Mouse (Mus musculus) MEL (cell line): Measurements from ENCODE around the gene Dgke. TPM values are rescaled to one million over a fixed set of nuclear protein-coding genes. Genes with fewer than 3 reads are reported as not detected.

ENCODE experiments used
- DNase-seq: peaks from one replicate; pipeline ENCODE4 v3.0.0; 2011; ENCODE audit warnings: low read depth, low spot score
- H3K27ac ChIP-seq: 2 replicates; pipeline ENCODE4 v1.5.1; 2012; ENCODE audit warnings: low read depth, mild to moderate bottlenecking, control low read depth, low read length, moderate library complexity; ENCODE audit not compliant: control insufficient read depth
- H3K27me3 ChIP-seq, 2 experiments: fragments of 150-350 bp in 1 of 2; sonication (generic) in 1 of 2; 2 replicates each; pipeline ENCODE4 v1.6.1; 2012; ENCODE audit warnings: low read length in 2 of 2, mild to moderate bottlenecking in 2 of 2, improper control_type of control experiment in 1 of 2, moderate library complexity in 1 of 2; ENCODE audit not compliant: insufficient read depth in 2 of 2, control insufficient read depth in 1 of 2
- H3K36me3 ChIP-seq, 2 experiments: 2 replicates each; pipeline ENCODE4 v1.6.1; 2012 to 2014; ENCODE audit warnings: low read length in 2 of 2, improper control_type of control experiment in 1 of 2, inconsistent platforms in 1 of 2, mild to moderate bottlenecking in 1 of 2; ENCODE audit not compliant: insufficient read depth in 2 of 2, control insufficient read depth in 1 of 2
- H3K4me1 ChIP-seq, 2 experiments: fragments of 150-350 bp in 1 of 2; sonication (generic) in 1 of 2; 2 replicates each; pipeline ENCODE4 v1.6.1; 2012; ENCODE audit warnings: low read length in 2 of 2, improper control_type of control experiment in 1 of 2, mild to moderate bottlenecking in 1 of 2; ENCODE audit not compliant: insufficient read depth in 2 of 2, control insufficient read depth in 1 of 2
- H3K4me3 ChIP-seq, 2 experiments: fragments of 150-350 bp in 1 of 2; sonication (generic) in 1 of 2; 2 replicates each; pipeline ENCODE4 v1.5.1; 2012; ENCODE audit warnings: low read depth in 2 of 2, low read length in 2 of 2, mild to moderate bottlenecking in 2 of 2, moderate library complexity in 2 of 2, control low read depth in 1 of 2, improper control_type of control experiment in 1 of 2; ENCODE audit not compliant: control insufficient read depth in 1 of 2, insufficient read depth in 1 of 2
- H3K79me2 ChIP-seq: 2 replicates; pipeline ENCODE4 v1.6.1; 2012; ENCODE audit warnings: mild to moderate bottlenecking, low read length, moderate library complexity; ENCODE audit not compliant: control insufficient read depth, poor library complexity, insufficient read depth
- H3K9ac ChIP-seq: 2 replicates; pipeline ENCODE4 v1.6.1; 2012; ENCODE audit warnings: low read depth, mild to moderate bottlenecking, control low read depth, low read length, moderate library complexity; ENCODE audit not compliant: control insufficient read depth, poor library complexity, severe bottlenecking
- H3K9me3 ChIP-seq: fragments of 150-350 bp; sonication (generic); replicated peaks from 2 replicates; pipeline ENCODE4 v1.6.1; 2012; ENCODE audit warnings: mild to moderate bottlenecking, low read length, improper control_type of control experiment, moderate library complexity; ENCODE audit not compliant: insufficient read depth
- CHD1 ChIP-seq: IDR thresholded peaks from 2 replicates; pipeline ENCODE4 v1.6.1; 2012; ENCODE audit warnings: low read depth, mild to moderate bottlenecking, inconsistent platforms, low read length, improper control_type of control experiment
- CHD2 ChIP-seq: IDR thresholded peaks from 2 replicates; pipeline ENCODE4 v1.6.1; 2011; ENCODE audit warnings: low read length, improper control_type of control experiment
- CTCF ChIP-seq, 3 experiments: IDR thresholded peaks in 2 of 3; conservative IDR thresholded peaks in 1 of 3; 2 replicates each; pipeline ENCODE4 v1.5.1; 2011 to 2012; ENCODE audit warnings: low read length in 3 of 3, low read depth in 2 of 3, mild to moderate bottlenecking in 2 of 3, improper control_type of control experiment in 1 of 3, inconsistent platforms in 1 of 3, mixed read lengths in 1 of 3, moderate library complexity in 1 of 3; ENCODE audit not compliant: control insufficient read depth in 1 of 3, insufficient read depth in 1 of 3, poor library complexity in 1 of 3, severe bottlenecking in 1 of 3
- ELF1 ChIP-seq: IDR thresholded peaks from 2 replicates; pipeline ENCODE4 v1.6.1; 2014; ENCODE audit warnings: low read depth, mild to moderate bottlenecking, inconsistent platforms, low read length, improper control_type of control experiment, moderate library complexity
- ETS1 ChIP-seq: IDR thresholded peaks from 2 replicates; pipeline ENCODE4 v1.6.1; 2012; ENCODE audit warnings: low read depth, mild to moderate bottlenecking, inconsistent platforms, low read length, improper control_type of control experiment, moderate library complexity
- GATA1 ChIP-seq: IDR thresholded peaks from 2 replicates; pipeline ENCODE4 v1.6.1; 2011; ENCODE audit warnings: low read depth, low read length, improper control_type of control experiment
- HCFC1 ChIP-seq: IDR thresholded peaks from 2 replicates; pipeline ENCODE4 v1.6.1; 2012; ENCODE audit warnings: low read depth, mild to moderate bottlenecking, inconsistent platforms, low read length, improper control_type of control experiment, moderate library complexity
- JUND ChIP-seq: IDR thresholded peaks from 2 replicates; pipeline ENCODE4 v1.6.1; 2011; ENCODE audit warnings: low read depth, mild to moderate bottlenecking, improper control_type of control experiment, low read length
- KAT2A ChIP-seq: conservative IDR thresholded peaks from 2 replicates; pipeline ENCODE4 v1.6.1; 2012; ENCODE audit warnings: low read depth, low read length, improper control_type of control experiment, inconsistent platforms
- MAFK ChIP-seq: IDR thresholded peaks from 2 replicates; pipeline ENCODE4 v1.6.1; 2011; ENCODE audit warnings: low read depth, mild to moderate bottlenecking, low read length, improper control_type of control experiment, borderline replicate concordance
- MAX ChIP-seq: IDR thresholded peaks from 2 replicates; pipeline ENCODE4 v1.6.1; 2011; ENCODE audit warnings: low read length, improper control_type of control experiment
- MAZ ChIP-seq: IDR thresholded peaks from 2 replicates; pipeline ENCODE4 v1.6.1; 2012; ENCODE audit warnings: low read depth, mild to moderate bottlenecking, inconsistent platforms, low read length, improper control_type of control experiment
- MYC ChIP-seq: IDR thresholded peaks from 2 replicates; pipeline ENCODE4 v1.6.1; 2011; ENCODE audit warnings: low read depth, mild to moderate bottlenecking, low read length, improper control_type of control experiment, moderate library complexity
- POLR2A ChIP-seq, 2 experiments: IDR thresholded peaks; 2 replicates each; pipeline ENCODE4 v1.6.1; 2011 to 2012; ENCODE audit warnings: low read length in 2 of 2, mild to moderate bottlenecking in 2 of 2, control low read depth in 1 of 2, improper control_type of control experiment in 1 of 2, low read depth in 1 of 2, moderate library complexity in 1 of 2; ENCODE audit not compliant: control insufficient read depth in 1 of 2, insufficient read depth in 1 of 2, poor library complexity in 1 of 2
- POLR2AphosphoS5 ChIP-seq: IDR thresholded peaks from 2 replicates; pipeline ENCODE4 v1.6.1; 2012; ENCODE audit warnings: low read depth, borderline replicate concordance, mild to moderate bottlenecking, inconsistent platforms, low read length, moderate library complexity, mixed read lengths
- RCOR1 ChIP-seq: IDR thresholded peaks from 2 replicates; pipeline ENCODE4 v1.6.1; 2012; ENCODE audit warnings: low read depth, mild to moderate bottlenecking, inconsistent platforms, low read length, improper control_type of control experiment
- TAL1 ChIP-seq: IDR thresholded peaks from 2 replicates; pipeline ENCODE4 v1.6.1; 2012; ENCODE audit warnings: mild to moderate bottlenecking, inconsistent platforms, low read length, moderate library complexity, mixed read lengths
- TBP ChIP-seq: IDR thresholded peaks from 2 replicates; pipeline ENCODE4 v1.8.0; 2011; ENCODE audit warnings: low read depth, low read length, improper control_type of control experiment
- TCF12 ChIP-seq: IDR thresholded peaks from 2 replicates; pipeline ENCODE4 v1.6.1; 2014; ENCODE audit warnings: low read depth, mild to moderate bottlenecking, inconsistent platforms, low read length, improper control_type of control experiment, moderate library complexity
- UBTF ChIP-seq: IDR thresholded peaks from 2 replicates; pipeline ENCODE4 v1.6.1; 2012; ENCODE audit warnings: low read depth, mild to moderate bottlenecking, inconsistent platforms, low read length, improper control_type of control experiment, moderate library complexity, borderline replicate concordance; ENCODE audit not compliant: insufficient read depth
- USF2 ChIP-seq, 2 experiments: IDR thresholded peaks; 2 replicates each; pipeline ENCODE4 v1.6.1; 2011 to 2012; ENCODE audit warnings: improper control_type of control experiment in 2 of 2, low read length in 2 of 2, borderline replicate concordance in 1 of 2, inconsistent platforms in 1 of 2, low read depth in 1 of 2, mild to moderate bottlenecking in 1 of 2; ENCODE audit not compliant: insufficient read depth in 1 of 2
- ZKSCAN1 ChIP-seq: IDR thresholded peaks from 2 replicates; pipeline ENCODE4 v1.6.1; 2012; ENCODE audit warnings: low read depth, mild to moderate bottlenecking, inconsistent platforms, low read length, improper control_type of control experiment, moderate library complexity
- ZMIZ1 ChIP-seq: IDR thresholded peaks from 2 replicates; pipeline ENCODE4 v1.6.1; 2012; ENCODE audit warnings: low read depth, mild to moderate bottlenecking, inconsistent platforms, low read length, improper control_type of control experiment, moderate library complexity
- polyA plus RNA-seq, 2 experiments: library from polyadenylated mRNA; stranded (reverse) in 1 of 2; unstranded in 1 of 2; fragments of >175 nt in 1 of 2; fragments of >200 nt in 1 of 2; gene quantifications; 2 replicates each; pipeline versions ENCODE4 v1.2.1 to v1.2.4; 2012; ENCODE audit warnings: low replicate concordance in 2 of 2, low read depth in 1 of 2; ENCODE audit not compliant: insufficient read length in 2 of 2, insufficient read depth in 1 of 2, missing spikeins in 1 of 2
- total RNA-seq: library from RNA; depleted of rRNA; stranded (reverse); fragments of 300-350 nt; gene quantifications from 2 replicates; pipeline ENCODE4 v1.2.3, GENCODE M21; 2012

Gene Dgke
- total and polyA plus RNA-seq, 3 experiments = 5.2 to 6.4 TPM; not detected in 1

DNA sequence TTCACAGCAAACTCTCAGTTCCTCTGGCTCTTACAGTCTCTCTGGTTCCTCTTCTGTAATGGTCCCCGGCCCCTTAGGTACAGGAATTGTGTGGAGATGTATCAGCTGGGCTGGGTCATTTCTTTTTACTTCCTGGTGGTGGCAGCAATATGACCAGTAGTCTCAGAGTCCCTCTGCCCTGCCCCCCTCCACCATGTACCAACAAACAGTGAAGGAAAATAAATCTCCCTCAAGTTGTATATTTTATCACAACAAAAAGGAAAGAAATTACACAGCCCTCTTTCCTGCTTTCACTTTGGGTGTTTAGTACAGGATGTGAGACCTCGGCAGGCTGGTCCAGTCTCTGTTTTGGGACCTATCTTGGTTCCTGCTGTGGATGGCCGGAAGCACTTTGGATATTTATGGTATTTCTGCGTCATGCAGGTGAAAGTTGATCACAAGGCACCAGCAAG, 9.7 kb upstream of the Dgke start:
- Histone ChIP-seq H3K27me3 (peaks cover 5 to 7% of the 10 kb centered on the region in 2 experiments), H3K9me3 (no peaks in the 10 kb centered on the region), H3K79me2 (no peaks in the 10 kb centered on the region), H3K9ac (no peak overlapping the region), H3K27ac (no peak overlapping the region), H3K36me3 (no peaks in the 10 kb centered on the region), H3K4me1 (no peaks in the 10 kb centered on the region), H3K4me3 (no peak overlapping the region)
- no peak for TF ChIP-seq UBTF
- TF ChIP-seq MAX = no peak
- no peak for TF ChIP-seq HCFC1
- no peak for TF ChIP-seq GATA1
- no peak for TF ChIP-seq POLR2A (IDR thresholded peaks at IDR 0.05; ENCODE audit: control insufficient read depth in 1 of 2, insufficient read depth in 1 of 2, low read depth in 1 of 2, low read length in 2 of 2, poor library complexity in 1 of 2)
- no peak for TF ChIP-seq ZKSCAN1
- no peak for TF ChIP-seq MYC
- no peak for TF ChIP-seq ELF1
- no peak for DNase-seq

GRCm38 (mm10) chr11:89074783-89075413, 8.2 kb upstream of the Dgke start:
- H3K79me2 ChIP-seq = no peaks in the 10 kb centered on the region
- TF ChIP-seq RCOR1 (no peak), TCF12 (no peak), KAT2A (no peak), ZKSCAN1 (no peak), UBTF (no peak), ETS1 (no peak), HCFC1 (no peak), USF2 (IDR thresholded peaks at IDR 0.05; ENCODE audit: borderline replicate concordance in 1 of 2, insufficient read depth in 1 of 2, low read depth in 1 of 2, low read length in 2 of 2) (no peak), TAL1 (no peak), CTCF (IDR thresholded peaks at IDR 0.05 in 2 of 3, conservative IDR thresholded peaks at IDR 0.05 in 1 of 3; ENCODE audit: control insufficient read depth in 1 of 3, insufficient read depth in 1 of 3, low read depth in 2 of 3, low read length in 3 of 3, poor library complexity in 1 of 3, severe bottlenecking in 1 of 3) (no peak), JUND (no peak), CHD2 (no peak), TBP (no peak), MAZ (no peak), ZMIZ1 (no peak), CHD1 (no peak), POLR2AphosphoS5 (no peak), MAFK (no peak)
- TF ChIP-seq, all 39 proteins: peak for 0
- Histone ChIP-seq H3K4me1 (no peaks in the 10 kb centered on the region), H3K27ac (no peak overlapping the region), H3K9me3 (no peaks in the 10 kb centered on the region), H3K9ac (no peak overlapping the region), H3K4me3 (no peak overlapping the region), H3K36me3 (no peaks in the 10 kb centered on the region), H3K27me3 (peaks cover 5 to 7% of the 10 kb centered on the region in 2 experiments)
- DNase-seq = no peak
